Mouse (Mus musculus) myocyte (in vitro differentiated cells): ENCODE results near the gene Zdhhc1.

Experiments
- POLR2A ChIP-seq: IDR thresholded peaks from one replicate; pipeline ENCODE4 v1.6.1; 2011; ENCODE audit warnings: low read depth, mild to moderate bottlenecking, control low read depth, moderate library complexity; ENCODE audit not compliant: insufficient read length
- TCF12 ChIP-seq: IDR thresholded peaks from one replicate; pipeline ENCODE4 v1.6.1; 2011; ENCODE audit warnings: mild to moderate bottlenecking, control low read depth; ENCODE audit not compliant: poor library complexity, insufficient read depth, severe bottlenecking
- TCF3 ChIP-seq: IDR thresholded peaks from one replicate; pipeline ENCODE4 v1.6.1; 2011; ENCODE audit warnings: low read depth, control low read depth; ENCODE audit not compliant: insufficient read length

- TF ChIP-seq POLR2A (no peak), TCF3 (no peak), TCF12 (no peak)
Measured at GRCm38 (mm10) chr8:105489281-105489680, 7.4 kb downstream of the Zdhhc1 start.
